Mouse (Mus musculus) liver, embryonic 13.5 days (tissue): ENCODE results near the gene Tead3. TPM values are rescaled to one million over a fixed set of nuclear protein-coding genes. Genes with fewer than 3 reads are reported as not detected.
A peak's percentile ranks its signal among the peaks of the same experiment; 100 is the strongest.
"Not testable (repeated sequence)": the region's sequence is repeated elsewhere in the genome, so short reads cannot be mapped to it uniquely, and the experiment has no call there.

Experiments
- ATAC-seq: fragments of 200-750 bp; cut with Nextera tagmentation; 2 replicates; pipeline ENCODE4 v1.8.0; 2017; ENCODE audit warnings: low read depth, mild to moderate bottlenecking, moderate number of reproducible peaks, moderate library complexity
- DNase-seq: peaks from one replicate; pipeline ENCODE4 v3.0.0; 2022
- H3K27ac ChIP-seq: fragments of 300-500 bp; sonication (generic); 2 replicates; pipeline ENCODE4 v1.5.1; 2015; ENCODE audit warnings: moderate library complexity, mild to moderate bottlenecking, inconsistent platforms
- H3K27me3 ChIP-seq: fragments of 300-500 bp; sonication (generic); 2 replicates; pipeline ENCODE4 v1.6.1; 2015; ENCODE audit warnings: mild to moderate bottlenecking, inconsistent platforms
- H3K36me3 ChIP-seq: fragments of 300-500 bp; sonication (generic); 2 replicates; pipeline ENCODE4 v1.6.1; 2015; ENCODE audit warnings: mild to moderate bottlenecking, inconsistent platforms
- H3K4me1 ChIP-seq: fragments of 300-500 bp; sonication (generic); replicated peaks from 2 replicates; pipeline ENCODE4 v1.6.1; 2015; ENCODE audit warnings: inconsistent platforms
- H3K4me2 ChIP-seq: fragments of 300-500 bp; sonication (generic); 2 replicates; pipeline ENCODE4 v1.6.1; 2015; ENCODE audit warnings: inconsistent platforms, mild to moderate bottlenecking, moderate library complexity
- H3K4me3 ChIP-seq: fragments of 300-500 bp; sonication (generic); replicated peaks from 2 replicates; pipeline ENCODE4 v1.5.1; 2015; ENCODE audit warnings: mild to moderate bottlenecking, inconsistent platforms
- H3K9ac ChIP-seq: fragments of 300-500 bp; sonication (generic); 2 replicates; pipeline ENCODE4 v1.6.1; 2015; ENCODE audit warnings: mild to moderate bottlenecking, inconsistent platforms
- H3K9me3 ChIP-seq: fragments of 300-500 bp; sonication (generic); replicated peaks from 2 replicates; pipeline ENCODE4 v1.6.1; 2016; ENCODE audit warnings: inconsistent platforms
- WGBS: fragments of 180-500 bp; shearing (Covaris S2); methylation state at CpG from one replicate; pipeline ENCODE4 v1.1.7; 2015; ENCODE audit not compliant: insufficient replicate concordance; 5-methylcytosine and 5-hydroxymethylcytosine counted together
- polyA plus RNA-seq: library from polyadenylated mRNA; unstranded; fragments of >200 nt; fragmentation: Nextera tagmentation; extraction: Ambion mirVana; gene quantifications from 2 replicates; pipeline ENCODE4 v1.2.1, GENCODE M21; 2015

Gene Tead3
- polyA plus RNA-seq, 1 experiment from 2014 or later: 0.76 TPM

DNA sequence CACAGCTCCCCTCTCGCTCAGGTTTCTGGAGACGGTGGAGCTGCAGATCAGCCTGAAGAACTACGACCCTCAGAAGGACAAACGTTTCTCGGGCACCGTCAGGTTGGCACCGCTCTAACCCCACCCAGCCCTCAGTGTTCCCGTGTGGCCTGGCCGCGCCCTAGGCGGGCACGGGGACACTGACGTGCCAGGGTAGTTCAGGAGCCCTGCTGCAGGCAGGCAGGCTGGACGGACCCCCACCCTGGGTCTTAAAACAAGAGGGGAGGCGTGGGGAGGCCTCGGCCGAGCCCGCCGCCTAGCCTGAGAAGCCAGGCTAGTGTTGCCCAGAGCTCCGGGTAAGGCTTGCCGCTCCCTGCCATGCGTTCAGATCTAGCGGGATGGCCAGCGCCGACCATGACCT lies 21.7 kb downstream of the Tead3 start:
- H3K4me1 ChIP-seq: peaks cover 61% of the 10 kb centered on the region
- H3K36me3 ChIP-seq: peaks cover 52% of the 10 kb centered on the region
- DNase-seq (peak; percentile 34), ATAC-seq (peak; percentile 25)
- peak overlapping the region; percentile 95 for H3K4me2 ChIP-seq
- peak overlapping the region; percentile 95 for H3K27ac ChIP-seq
- peak overlapping the region; percentile 99 for H3K9ac ChIP-seq
- H3K27me3 ChIP-seq: no peaks in the 10 kb centered on the region; the same call in 1 of the 2 replicates
- under 1% methylated on average over 25 of the region's 25 CpGs for WGBS
- H3K4me3 ChIP-seq: peak overlapping the region; percentile 97
- H3K9me3 ChIP-seq: peaks cover 6% of the 10 kb centered on the region

DNA sequence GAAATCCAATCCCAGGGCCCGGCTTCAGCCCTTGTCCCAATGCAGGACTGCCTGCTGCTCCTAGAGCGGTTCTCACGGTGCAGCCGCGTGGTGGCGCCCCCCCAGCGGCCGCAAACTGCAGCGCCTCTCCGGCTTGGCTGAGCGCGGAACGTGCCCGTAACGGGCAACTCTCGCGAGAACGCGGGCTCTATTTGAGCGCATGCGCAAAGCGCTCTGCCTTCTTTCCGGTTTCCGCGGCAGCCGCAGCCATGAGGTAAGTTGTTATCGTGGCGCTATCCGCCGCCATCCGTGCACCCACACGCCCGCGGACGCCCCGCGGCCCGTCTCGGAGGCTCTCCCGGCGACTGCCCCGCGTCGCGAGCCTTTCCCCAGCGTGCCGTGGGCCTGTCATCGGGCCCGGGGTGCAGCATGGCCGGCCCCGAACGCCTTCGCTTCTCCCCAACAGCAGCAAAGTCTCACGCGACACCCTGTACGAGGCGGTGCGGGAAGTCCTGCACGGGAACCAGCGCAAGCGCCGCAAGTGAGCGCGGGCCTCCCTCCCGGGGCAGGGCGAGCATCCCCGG lies 22.2 kb downstream of the Tead3 start, which contains the start of gene Rpl10a:
Gene Rpl10a (plus strand): TSS at position 106 of the 563 bp plus-strand sequence.
- peak within 1 kb of the TSS; percentile 95 for H3K4me2 ChIP-seq
- H3K4me3 ChIP-seq: peak within 1 kb of the TSS; percentile 97
- H3K27me3 ChIP-seq: no peaks in the 10 kb centered on the region
- peaks cover 6% of the 10 kb centered on the region for H3K9me3 ChIP-seq
- peak within 1 kb of the TSS; percentile 95 for H3K27ac ChIP-seq
- peaks cover 56% of the 10 kb centered on the region for H3K36me3 ChIP-seq
- H3K9ac ChIP-seq: peak within 1 kb of the TSS; percentile 99
- under 1% methylated on average over 67 of the region's 67 CpGs for WGBS
- peak; percentile 96 for DNase-seq
- peak; percentile 79 for ATAC-seq
- peaks cover 57% of the 10 kb centered on the region for H3K4me1 ChIP-seq

DNA sequence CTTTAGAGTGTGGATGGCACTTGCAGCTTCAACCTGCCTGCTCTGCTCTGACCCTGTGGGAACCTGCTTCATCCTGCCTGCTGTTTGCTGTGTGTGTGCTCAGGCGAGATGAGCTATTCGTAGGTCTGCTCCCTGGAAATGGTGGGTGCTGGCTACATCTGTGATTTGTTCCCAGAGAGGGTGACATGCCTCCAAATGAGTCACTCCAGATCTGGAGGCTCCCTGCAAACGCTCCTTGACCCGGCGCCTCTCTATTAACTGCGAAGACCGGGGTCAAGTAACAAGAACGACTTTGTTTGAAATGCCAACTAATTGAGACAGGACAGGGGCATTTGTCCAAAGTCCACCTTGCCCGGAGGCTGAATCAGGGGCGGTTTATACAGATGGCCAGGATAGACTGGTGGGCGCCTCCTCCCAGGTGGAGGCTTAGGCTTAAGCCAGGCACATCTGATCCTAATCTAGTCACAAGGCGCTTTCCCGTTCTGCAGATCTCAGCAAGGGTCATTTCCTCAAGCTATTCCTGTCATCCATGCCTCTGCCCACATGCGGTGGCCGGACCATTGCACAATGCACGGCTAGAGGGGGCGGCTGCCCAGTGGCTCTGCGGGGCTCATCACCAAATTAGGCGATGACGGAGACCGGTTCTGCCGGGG lies 22.8 kb downstream of the Tead3 start:
- H3K27ac ChIP-seq: peak overlapping the region; percentile 95
- peaks cover 51% of the 10 kb centered on the region for H3K4me1 ChIP-seq
- peak overlapping the region; percentile 95 for H3K4me2 ChIP-seq
- ATAC-seq (peak; percentile 33), DNase-seq (no peak)
- H3K27me3 ChIP-seq: no peaks in the 10 kb centered on the region
- peak overlapping the region; percentile 77 for H3K9ac ChIP-seq
- 22% methylated on average over 22 of the region's 22 CpGs for WGBS
- H3K36me3 ChIP-seq: peaks cover 56% of the 10 kb centered on the region
- H3K4me3 ChIP-seq: peak overlapping the region; percentile 97
- H3K9me3 ChIP-seq: peaks cover 6% of the 10 kb centered on the region

DNA sequence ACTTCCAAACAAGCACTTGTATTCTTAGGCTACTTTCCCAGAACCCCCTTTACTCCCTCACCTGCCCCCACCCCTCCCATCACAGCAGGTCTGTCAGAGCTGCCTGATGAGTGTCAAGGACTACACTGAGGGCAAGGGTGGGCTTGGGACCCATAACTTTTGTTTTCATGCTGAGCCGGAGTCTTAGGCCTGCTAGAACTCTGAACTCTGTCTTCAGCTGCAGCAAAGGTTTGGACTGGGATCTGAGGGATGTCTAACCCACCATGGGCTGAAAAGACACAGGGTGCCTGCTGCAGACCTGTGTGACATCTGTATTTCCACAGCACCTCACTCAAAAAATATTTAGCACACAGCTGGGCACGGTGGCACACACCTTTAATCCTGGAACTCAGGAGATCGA lies 23.7 kb downstream of the Tead3 start:
- peaks cover 6% of the 10 kb centered on the region for H3K9me3 ChIP-seq
- DNase-seq (no peak), ATAC-seq (no peak)
- H3K36me3 ChIP-seq: peaks cover 60% of the 10 kb centered on the region
- peak overlapping the region; percentile 26; the same call in 1 of the 2 replicates for H3K9ac ChIP-seq
- H3K4me1 ChIP-seq: peaks cover 42% of the 10 kb centered on the region
- WGBS: 78% methylated on average over 3 of the region's 3 CpGs
- no peak overlapping the region for H3K4me2 ChIP-seq
- no peak overlapping the region for H3K4me3 ChIP-seq
- H3K27me3 ChIP-seq: no peaks in the 10 kb centered on the region
- 0 out of 2 replicates have a peak overlapping the region, but pooled peaks have one; percentile 95 for H3K27ac ChIP-seq

DNA sequence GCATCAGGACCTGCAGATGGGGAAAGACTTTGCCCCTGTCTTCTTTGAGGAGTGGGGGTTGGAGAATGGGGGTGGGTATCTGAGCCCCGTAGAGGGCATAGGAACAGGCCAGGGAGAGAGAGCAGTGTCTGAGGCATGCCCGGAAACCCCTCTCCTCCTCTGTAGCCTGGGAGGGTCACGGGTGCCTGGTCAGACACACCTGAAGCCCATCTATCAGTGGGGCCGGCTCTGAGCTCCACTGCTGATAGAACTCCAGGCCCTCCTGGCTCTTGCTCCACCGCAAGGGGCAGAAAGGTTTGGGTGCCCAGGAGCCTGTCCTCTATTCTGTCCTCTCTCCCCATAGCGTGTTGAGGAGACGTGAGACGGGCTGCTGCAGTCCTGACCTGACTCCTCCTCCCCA lies 24.9 kb downstream of the Tead3 start:
- Histone ChIP-seq H3K4me3 (no peak overlapping the region), H3K9me3 (peaks cover 6% of the 10 kb centered on the region), H3K4me1 (peaks cover 32% of the 10 kb centered on the region), H3K36me3 (peaks cover 53% of the 10 kb centered on the region), H3K9ac (no peak overlapping the region), H3K27ac (no peak overlapping the region), H3K27me3 (no peaks in the 10 kb centered on the region), H3K4me2 (no peak overlapping the region)
- ATAC-seq (no peak), DNase-seq (no peak)
- 82% methylated on average over 8 of the region's 8 CpGs for WGBS

DNA sequence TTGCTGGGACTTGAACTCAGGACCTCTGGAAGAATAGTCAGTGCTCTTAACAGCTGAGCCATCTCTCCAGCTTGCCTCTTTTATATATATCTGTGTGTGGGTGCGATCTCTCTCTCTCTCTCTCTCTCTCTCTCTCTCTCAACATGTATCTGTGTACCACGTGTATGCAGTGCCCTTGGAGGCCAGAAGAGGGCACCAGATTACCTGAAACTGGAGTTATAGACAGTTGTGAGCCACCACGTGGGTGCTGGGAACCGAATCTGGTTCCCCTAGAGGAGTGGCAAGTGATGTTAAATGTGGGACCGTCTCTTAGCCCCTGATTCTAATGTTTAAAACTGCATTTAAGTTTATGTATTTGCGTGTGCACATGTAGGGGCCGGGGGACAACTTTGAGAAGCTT lies 26.2 kb downstream of the Tead3 start:
- H3K36me3 ChIP-seq: peaks cover 51% of the 10 kb centered on the region
- WGBS: 90% methylated on average over 7 of the region's 7 CpGs
- ATAC-seq, H3K9me3 ChIP-seq, H3K4me3 ChIP-seq, H3K27ac ChIP-seq, DNase-seq, H3K4me2 ChIP-seq, H3K9ac ChIP-seq, H3K27me3 ChIP-seq: not testable (repeated sequence)
- peaks cover 18% of the 10 kb centered on the region for H3K4me1 ChIP-seq

DNA sequence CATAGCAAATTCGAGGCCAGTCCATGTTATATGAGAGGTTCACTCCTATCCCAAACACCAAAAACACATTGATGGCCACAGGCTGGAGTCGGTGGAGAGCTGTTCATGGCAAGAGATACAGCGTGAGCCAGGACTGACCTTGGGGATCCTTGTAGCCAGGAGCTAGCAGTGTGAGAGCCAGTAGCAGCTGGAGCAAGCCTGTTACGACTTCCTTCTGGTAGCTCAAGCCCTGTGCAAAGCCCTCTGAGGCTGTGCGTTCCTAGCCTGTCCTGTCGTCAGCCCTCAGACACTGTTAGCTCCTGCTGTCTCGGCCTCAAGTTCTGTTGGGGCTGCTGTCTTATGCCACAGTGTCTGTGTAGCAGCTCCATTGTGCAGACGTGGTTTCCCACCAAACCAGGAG lies 26.8 kb downstream of the Tead3 start:
- no peak overlapping the region for H3K9ac ChIP-seq
- H3K27me3 ChIP-seq: no peaks in the 10 kb centered on the region
- peaks cover 51% of the 10 kb centered on the region for H3K36me3 ChIP-seq
- no peak for ATAC-seq
- H3K4me2 ChIP-seq: no peak overlapping the region
- peaks cover 14% of the 10 kb centered on the region for H3K4me1 ChIP-seq
- WGBS: 80% methylated on average over 8 of the region's 8 CpGs
- DNase-seq: no peak
- H3K27ac ChIP-seq: no peak overlapping the region
- peaks cover 6% of the 10 kb centered on the region for H3K9me3 ChIP-seq
- no peak overlapping the region for H3K4me3 ChIP-seq

DNA sequence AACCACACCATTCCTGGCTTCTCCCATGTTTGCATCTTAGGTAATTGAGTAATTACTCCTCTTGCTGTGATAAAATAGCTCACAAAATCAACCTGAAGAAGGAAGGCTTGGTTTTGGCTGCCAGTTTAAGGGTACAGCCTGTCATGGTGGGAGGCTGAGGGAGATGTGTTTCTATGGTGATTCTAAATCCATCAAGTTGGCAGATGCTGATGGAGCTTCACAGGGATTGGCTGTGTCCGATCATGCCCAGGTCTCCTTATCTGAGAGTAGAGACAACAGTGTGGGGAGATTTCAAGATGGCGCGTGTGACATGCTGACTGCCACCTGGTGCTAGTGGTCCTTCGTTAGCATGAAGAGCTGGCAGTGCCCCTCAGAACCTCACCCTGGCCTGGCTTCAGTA lies 28.9 kb downstream of the Tead3 start:
- no peaks in the 10 kb centered on the region for H3K27me3 ChIP-seq
- 87% methylated on average over 4 of the region's 4 CpGs for WGBS
- H3K4me1 ChIP-seq: peaks cover 18% of the 10 kb centered on the region
- peaks cover 66% of the 10 kb centered on the region for H3K36me3 ChIP-seq
- no peak overlapping the region for H3K27ac ChIP-seq
- no peak overlapping the region for H3K4me3 ChIP-seq
- H3K4me2 ChIP-seq: no peak overlapping the region
- H3K9ac ChIP-seq: no peak overlapping the region
- no peak for DNase-seq
- ATAC-seq: no peak
- H3K9me3 ChIP-seq: peaks cover 6% of the 10 kb centered on the region

DNA sequence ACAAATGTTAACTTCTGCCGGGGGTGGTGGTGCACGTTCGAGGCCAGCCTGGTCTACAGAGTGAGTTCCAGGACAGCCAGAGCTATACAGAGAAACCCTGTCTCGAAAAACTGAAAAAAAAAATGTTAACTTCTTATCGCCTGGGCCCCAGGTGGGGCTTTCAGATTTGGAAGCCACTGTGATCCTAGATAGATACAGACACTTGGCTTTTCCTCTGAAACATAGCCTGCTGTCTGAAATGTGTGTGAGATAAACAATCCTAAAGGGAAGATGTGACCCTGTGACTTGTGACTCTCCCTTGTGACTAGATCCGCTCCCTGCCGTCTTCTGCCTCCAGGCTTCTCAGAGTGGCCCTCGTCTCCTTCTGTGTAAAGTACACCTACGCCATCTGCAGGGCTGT lies 32.9 kb downstream of the Tead3 start:
- no peaks in the 10 kb centered on the region for H3K27me3 ChIP-seq
- no peak overlapping the region for H3K4me3 ChIP-seq
- WGBS: 37% methylated on average over 9 of the region's 9 CpGs
- peaks cover 49% of the 10 kb centered on the region for H3K4me1 ChIP-seq
- H3K4me2 ChIP-seq: peak overlapping the region; percentile 10; the same call in 1 of the 2 replicates
- H3K9ac ChIP-seq: no peak overlapping the region
- peak overlapping the region; percentile 61 for H3K27ac ChIP-seq
- H3K36me3 ChIP-seq: peaks cover 59% of the 10 kb centered on the region
- no peaks in the 10 kb centered on the region for H3K9me3 ChIP-seq
- ATAC-seq: no peak
- peak; percentile 43 for DNase-seq

DNA sequence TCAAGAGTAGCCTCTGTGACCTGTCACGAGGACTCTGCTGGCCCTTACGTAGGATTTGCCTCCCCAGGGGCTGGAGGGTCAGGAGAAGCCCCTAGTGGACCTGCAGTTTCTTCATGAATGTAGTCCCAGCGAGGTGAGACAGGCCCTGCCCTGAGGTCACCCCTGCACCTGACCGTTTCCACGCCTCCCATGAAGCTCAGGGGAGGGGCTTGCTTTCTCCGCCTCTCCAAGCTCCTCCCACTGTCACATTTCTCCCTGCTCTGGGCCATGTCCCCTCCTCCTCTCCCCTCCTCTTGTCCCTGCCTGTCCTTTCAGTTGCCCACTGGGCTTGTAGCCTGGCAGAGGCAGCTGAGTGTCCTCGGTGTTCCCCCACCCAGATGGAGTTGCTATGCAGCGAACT lies 33.5 kb downstream of the Tead3 start:
- DNase-seq (no peak), ATAC-seq (no peak)
- Histone ChIP-seq H3K9me3 (no peaks in the 10 kb centered on the region), H3K36me3 (peaks cover 53% of the 10 kb centered on the region), H3K4me2 (peak overlapping the region; percentile 10; the same call in 1 of the 2 replicates), H3K4me3 (no peak overlapping the region), H3K27ac (peak overlapping the region; percentile 61), H3K4me1 (peaks cover 56% of the 10 kb centered on the region), H3K27me3 (no peaks in the 10 kb centered on the region), H3K9ac (0 out of 2 replicates have a peak overlapping the region, but pooled peaks have one; percentile 26)
- 76% methylated on average over 8 of the region's 8 CpGs for WGBS

DNA sequence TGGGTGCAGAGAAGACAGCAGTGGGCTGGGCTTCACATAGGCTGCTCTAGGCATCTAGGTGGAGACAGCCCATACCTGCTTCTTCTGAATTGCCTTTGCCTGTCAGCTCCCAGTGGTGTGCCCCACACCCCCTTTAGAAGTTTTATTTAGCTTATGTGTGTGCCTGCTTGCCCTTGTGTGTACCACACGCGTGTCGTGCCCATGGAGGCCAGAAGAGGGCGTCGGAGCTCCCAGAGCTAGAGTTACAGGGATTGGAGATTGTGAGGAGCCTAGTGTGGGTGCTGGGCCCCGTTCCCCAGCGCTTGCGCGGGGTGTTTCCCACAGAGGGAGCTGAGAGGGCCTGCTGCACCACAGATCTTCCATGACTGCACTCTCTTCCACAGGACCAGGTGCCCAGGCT lies 34.1 kb downstream of the Tead3 start:
- H3K36me3 ChIP-seq: peaks cover 50% of the 10 kb centered on the region
- ATAC-seq: no peak
- WGBS: 81% methylated on average over 9 of the region's 9 CpGs

More for the DNA sequence above, 34.1 kb downstream of the Tead3 start:
- peaks cover 61% of the 10 kb centered on the region for H3K4me1 ChIP-seq
- no peaks in the 10 kb centered on the region for H3K27me3 ChIP-seq
- no peak overlapping the region for H3K27ac ChIP-seq
- no peak overlapping the region for H3K4me2 ChIP-seq
- H3K9me3 ChIP-seq: no peaks in the 10 kb centered on the region
- H3K9ac ChIP-seq: no peak overlapping the region
- no peak for DNase-seq
- H3K4me3 ChIP-seq: no peak overlapping the region
